Mouse (Mus musculus): ENCODE results near the gene Uba5. TPM values are rescaled to one million over a fixed set of nuclear protein-coding genes. Genes with fewer than 3 reads are reported as not detected.

Gene Uba5
- polyA plus RNA-seq, 2 experiments = 14.6 to 21.2 TPM

DNA sequence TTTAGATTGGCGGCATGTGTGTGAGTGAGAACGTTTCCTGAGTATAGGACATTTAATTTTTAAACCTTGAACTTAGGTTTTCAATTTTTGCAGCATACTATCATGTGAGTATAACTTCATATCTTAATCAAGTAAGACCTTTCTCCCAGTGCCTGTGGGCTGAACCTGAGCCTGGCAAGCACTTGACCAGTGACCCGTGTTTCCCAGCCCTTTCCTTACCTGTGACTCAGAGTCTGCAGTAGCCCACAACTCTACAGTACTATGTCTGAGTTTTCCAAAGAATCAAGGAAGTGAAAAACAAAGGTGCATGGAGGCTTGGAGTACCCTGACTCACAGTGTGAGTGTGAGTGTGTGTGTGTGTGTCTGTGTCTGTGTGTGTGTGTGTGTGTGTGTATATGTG is 17.1 kb upstream of the Uba5 start:
- Histone ChIP-seq H3K27me3 (ENCODE audit: control insufficient read depth, insufficient read depth, low read length) (no peaks in the 10 kb centered on the region), H3K4me2 (ENCODE audit: low read depth) (no peak overlapping the region), H3K4me1 (replicated peaks; ENCODE audit: control insufficient read depth in 2 of 2, insufficient read depth in 2 of 2, low read length in 1 of 2) (no peaks in the 10 kb centered on the region), H3K36me3 (replicated peaks; ENCODE audit: control insufficient read depth, insufficient read depth, low read depth) (no peaks in the 10 kb centered on the region; the same call in 1 of the 2 replicates), H3K9ac (replicated peaks) (no peak overlapping the region), H3K4me3 (ENCODE audit: insufficient read depth in 1 of 2, low read depth in 2 of 2, low read length in 2 of 2) (no peak overlapping the region), H3K9me3 (ENCODE audit: control insufficient read depth, low read length) (no peaks in the 10 kb centered on the region), H3K27ac (no peak overlapping the region)
- WGBS (ENCODE audit: insufficient replicate concordance) = 63% methylated on average over 3 of the region's 3 CpGs
- ATAC-seq (ENCODE audit: insufficient read depth) (no peak), DNase-seq (ENCODE audit: low read depth in 3 of 3, low spot score in 3 of 3) (no peak)
- TF ChIP-seq CTCF (IDR thresholded peaks at IDR 0.05; ENCODE audit: low read depth) (no peak), EP300 (IDR thresholded peaks at IDR 0.05; ENCODE audit: low read depth) (no peak)

DNA sequence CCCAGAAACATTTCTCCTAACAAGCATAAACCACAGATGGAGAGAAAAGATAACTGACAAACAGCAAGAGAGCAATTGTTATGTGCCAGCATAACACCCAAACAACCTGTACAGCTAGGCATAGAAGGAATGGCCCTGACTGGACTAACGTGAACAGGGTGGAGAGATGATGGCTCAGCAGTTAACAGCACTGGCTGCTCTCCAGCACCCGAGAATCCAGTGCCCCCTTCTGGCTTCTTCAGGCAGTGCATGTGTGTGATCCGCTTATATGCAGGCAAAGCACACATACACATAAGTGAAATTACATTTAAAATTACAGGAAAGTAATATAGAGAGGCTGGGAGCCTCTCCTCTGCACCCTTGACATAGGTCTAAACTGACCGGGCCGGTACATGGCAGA is 16.4 kb upstream of the Uba5 start:
- peak in 1 of 3 experiments; percentile 28 for DNase-seq (ENCODE audit: low read depth in 3 of 3, low spot score in 3 of 3)
- Histone ChIP-seq H3K9me3 (ENCODE audit: control insufficient read depth, low read length) (no peaks in the 10 kb centered on the region), H3K36me3 (replicated peaks; ENCODE audit: control insufficient read depth, insufficient read depth, low read depth) (no peaks in the 10 kb centered on the region; the same call in 1 of the 2 replicates), H3K4me1 (replicated peaks; ENCODE audit: control insufficient read depth in 2 of 2, insufficient read depth in 2 of 2, low read length in 1 of 2) (no peaks in the 10 kb centered on the region), H3K27ac (no peak overlapping the region), H3K27me3 (ENCODE audit: control insufficient read depth, insufficient read depth, low read length) (no peaks in the 10 kb centered on the region), H3K4me2 (ENCODE audit: low read depth) (no peak overlapping the region), H3K9ac (replicated peaks) (no peak overlapping the region), H3K4me3 (ENCODE audit: insufficient read depth in 1 of 2, low read depth in 2 of 2, low read length in 2 of 2) (no peak overlapping the region)
- 47% methylated on average over 5 of the region's 5 CpGs for WGBS (ENCODE audit: insufficient replicate concordance)
- no peak for ATAC-seq (ENCODE audit: insufficient read depth)
- no peak for TF ChIP-seq EP300 (IDR thresholded peaks at IDR 0.05; ENCODE audit: low read depth)
- peak; percentile 82 for TF ChIP-seq CTCF (IDR thresholded peaks at IDR 0.05; ENCODE audit: low read depth)

DNA sequence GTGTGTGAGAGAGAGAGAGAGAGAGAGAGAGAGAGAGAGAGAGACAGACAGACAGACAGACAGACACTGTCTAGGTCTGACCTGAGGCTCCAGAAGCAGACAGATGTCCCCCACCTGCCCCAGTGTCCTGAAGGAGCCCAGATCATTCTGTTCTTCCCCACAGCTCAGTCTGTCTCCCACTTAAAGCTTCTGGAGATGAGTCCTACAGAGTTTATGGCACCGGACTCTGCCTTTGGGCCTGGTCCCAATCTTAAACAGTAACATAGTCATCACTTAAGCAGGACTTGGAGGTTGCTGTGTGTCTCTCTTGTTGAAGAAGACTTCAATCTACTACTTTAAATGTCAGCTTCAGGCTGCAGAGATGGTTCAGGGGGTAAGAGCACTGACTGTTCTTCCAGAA is 15.8 kb upstream of the Uba5 start:
- no peak for DNase-seq (ENCODE audit: low read depth in 3 of 3, low spot score in 3 of 3)
- Histone ChIP-seq H3K4me1 (replicated peaks; ENCODE audit: control insufficient read depth in 2 of 2, insufficient read depth in 2 of 2, low read length in 1 of 2) (no peaks in the 10 kb centered on the region), H3K36me3 (replicated peaks; ENCODE audit: control insufficient read depth, insufficient read depth, low read depth) (no peaks in the 10 kb centered on the region), H3K9ac (replicated peaks) (no peak overlapping the region), H3K9me3 (ENCODE audit: control insufficient read depth, low read length) (no peaks in the 10 kb centered on the region), H3K27ac (no peak overlapping the region), H3K4me3 (ENCODE audit: insufficient read depth in 1 of 2, low read depth in 2 of 2, low read length in 2 of 2) (no peak overlapping the region), H3K4me2 (ENCODE audit: low read depth) (no peak overlapping the region), H3K27me3 (ENCODE audit: control insufficient read depth, insufficient read depth, low read length) (no peaks in the 10 kb centered on the region)
- 85% methylated on average over 1 of the region's 1 CpGs for WGBS (ENCODE audit: insufficient replicate concordance)
- TF ChIP-seq EP300 (IDR thresholded peaks at IDR 0.05; ENCODE audit: low read depth) (no peak), CTCF (IDR thresholded peaks at IDR 0.05; ENCODE audit: low read depth) (no peak)
- no peak for ATAC-seq (ENCODE audit: insufficient read depth)

DNA sequence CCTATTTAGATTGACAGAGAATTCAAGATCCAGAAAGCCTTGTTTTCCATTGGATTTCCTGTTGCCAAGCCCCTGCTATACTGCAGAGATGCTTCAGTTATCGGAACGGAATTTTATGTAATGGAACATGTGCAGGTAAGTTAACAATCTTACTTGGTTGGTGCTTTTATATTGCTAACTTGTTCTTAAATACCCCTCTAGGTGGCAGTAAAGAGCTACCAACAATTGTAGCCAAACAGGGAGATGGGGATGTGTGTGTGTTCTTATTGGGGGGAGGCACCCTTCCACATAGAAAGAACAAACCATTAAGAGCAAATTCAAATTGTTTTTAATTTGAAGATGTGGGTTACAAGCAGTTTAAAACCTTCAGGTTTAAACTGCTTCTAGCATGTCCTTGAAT is 12.9 kb upstream of the Uba5 start:
- no peak for DNase-seq (ENCODE audit: low read depth in 3 of 3, low spot score in 3 of 3)
- Histone ChIP-seq H3K9ac (replicated peaks) (no peak overlapping the region), H3K27ac (no peak overlapping the region), H3K9me3 (ENCODE audit: control insufficient read depth, low read length) (no peaks in the 10 kb centered on the region), H3K4me2 (ENCODE audit: low read depth) (no peak overlapping the region), H3K4me1 (replicated peaks; ENCODE audit: control insufficient read depth in 2 of 2, insufficient read depth in 2 of 2, low read length in 1 of 2) (no peaks in the 10 kb centered on the region; a peak in 1 of 4 replicates), H3K27me3 (ENCODE audit: control insufficient read depth, insufficient read depth, low read length) (no peaks in the 10 kb centered on the region), H3K4me3 (ENCODE audit: insufficient read depth in 1 of 2, low read depth in 2 of 2, low read length in 2 of 2) (no peak overlapping the region), H3K36me3 (replicated peaks; ENCODE audit: control insufficient read depth, insufficient read depth, low read depth) (no peaks in the 10 kb centered on the region)
- TF ChIP-seq CTCF (IDR thresholded peaks at IDR 0.05; ENCODE audit: low read depth) (peak; percentile 53), EP300 (IDR thresholded peaks at IDR 0.05; ENCODE audit: low read depth) (no peak)
- no peak for ATAC-seq (ENCODE audit: insufficient read depth)
- 54% methylated on average over 2 of the region's 2 CpGs for WGBS (ENCODE audit: insufficient replicate concordance)

DNA sequence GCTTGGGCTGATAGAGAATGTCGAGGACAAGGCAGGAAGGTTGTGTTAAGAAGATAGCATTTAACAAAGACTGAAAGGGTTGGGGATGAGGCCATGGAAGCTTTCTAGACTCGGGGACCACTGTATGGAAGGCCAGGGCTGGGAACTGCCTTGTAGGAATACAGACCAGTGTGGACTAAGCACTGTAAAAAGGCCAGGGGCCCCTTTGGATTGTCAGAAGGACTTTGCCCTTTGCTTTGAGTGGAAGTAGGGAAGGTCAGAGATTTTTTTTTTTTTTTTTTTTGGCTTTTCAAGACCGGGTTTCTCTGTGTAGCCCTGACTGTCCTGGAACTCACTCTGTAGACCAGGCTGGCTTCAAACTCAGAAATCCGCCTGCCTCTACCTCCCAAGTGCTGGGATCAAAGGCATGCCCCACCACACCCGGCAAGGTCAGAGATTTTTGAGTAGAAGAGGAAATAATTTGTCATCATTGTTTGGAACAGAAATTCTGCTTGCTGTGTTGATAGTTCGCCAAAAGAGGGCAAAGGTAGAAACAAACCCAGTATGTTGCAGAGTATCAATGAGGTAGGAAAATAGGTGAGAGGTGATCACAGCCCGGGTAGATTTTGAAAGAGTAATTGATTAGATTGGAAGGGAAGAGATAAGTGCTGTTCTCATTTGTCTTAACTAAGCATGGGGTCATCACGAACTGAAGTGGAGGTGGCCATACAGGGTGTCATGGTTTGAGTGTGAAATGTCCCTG is 8.1 kb upstream of the Uba5 start:
- no peak for DNase-seq (ENCODE audit: low read depth in 3 of 3, low spot score in 3 of 3)
- Histone ChIP-seq H3K9ac (replicated peaks) (no peak overlapping the region), H3K27me3 (ENCODE audit: control insufficient read depth, insufficient read depth, low read length) (no peaks in the 10 kb centered on the region), H3K4me2 (ENCODE audit: low read depth) (no peak overlapping the region), H3K36me3 (replicated peaks; ENCODE audit: control insufficient read depth, insufficient read depth, low read depth) (no peaks in the 10 kb centered on the region), H3K4me1 (replicated peaks; ENCODE audit: control insufficient read depth in 2 of 2, insufficient read depth in 2 of 2, low read length in 1 of 2) (peaks cover 0 to 2% of the 10 kb centered on the region in 2 experiments; a peak in 2 of 4 replicates), H3K4me3 (ENCODE audit: insufficient read depth in 1 of 2, low read depth in 2 of 2, low read length in 2 of 2) (no peak overlapping the region), H3K9me3 (ENCODE audit: control insufficient read depth, low read length) (no peaks in the 10 kb centered on the region), H3K27ac (no peak overlapping the region)
- 42% methylated on average over 8 of the region's 8 CpGs for WGBS (ENCODE audit: insufficient replicate concordance)
- TF ChIP-seq EP300 (IDR thresholded peaks at IDR 0.05; ENCODE audit: low read depth) (no peak), CTCF (IDR thresholded peaks at IDR 0.05; ENCODE audit: low read depth) (no peak)
- ATAC-seq (ENCODE audit: insufficient read depth) = peak; percentile 39; the same call in 1 of the 2 replicates

Data from liver, embryonic 14.5 days (tissue).